Mouse (Mus musculus) stomach, postnatal 0 days (tissue): ENCODE results near the gene Akap6. TPM values are rescaled to one million over a fixed set of nuclear protein-coding genes. Genes with fewer than 3 reads are reported as not detected.

Experiments
- ATAC-seq: fragments of 200-750 bp; cut with Nextera tagmentation; 2 replicates; pipeline ENCODE4 v1.8.0; 2017; ENCODE audit not compliant: low FRiP score, low TSS enrichment
- DNase-seq: peaks from one replicate; pipeline ENCODE4 v3.0.0-alpha.2; 2016; ENCODE audit warnings: low spot score
- H3K27ac ChIP-seq: fragments of 300-500 bp; sonication (generic); replicated peaks from 2 replicates; pipeline ENCODE4 v1.5.1; 2014; ENCODE audit warnings: mild to moderate bottlenecking, control low read depth
- H3K27me3 ChIP-seq: fragments of 300-500 bp; sonication (generic); 2 replicates; pipeline ENCODE4 v1.6.1; 2014; ENCODE audit warnings: low read length; ENCODE audit not compliant: control insufficient read depth, insufficient read depth
- H3K36me3 ChIP-seq: fragments of 300-500 bp; sonication (generic); 2 replicates; pipeline ENCODE4 v1.6.1; 2014; ENCODE audit warnings: low read length, mixed read lengths; ENCODE audit not compliant: control insufficient read depth, insufficient read depth
- H3K4me1 ChIP-seq: fragments of 300-500 bp; sonication (generic); replicated peaks from 2 replicates; pipeline ENCODE4 v1.6.1; 2014; ENCODE audit warnings: antibody characterized with exemption; ENCODE audit not compliant: control insufficient read depth, insufficient read depth
- H3K4me2 ChIP-seq: fragments of 300-500 bp; sonication (generic); replicated peaks from 2 replicates; pipeline ENCODE4 v1.6.1; 2014; ENCODE audit warnings: low read depth, mild to moderate bottlenecking, control low read depth, moderate library complexity
- H3K4me3 ChIP-seq: fragments of 300-500 bp; sonication (generic); 2 replicates; pipeline ENCODE4 v1.5.1; 2014; ENCODE audit warnings: low read depth, low read length, control low read depth
- H3K9ac ChIP-seq: fragments of 300-500 bp; sonication (generic); 2 replicates; pipeline ENCODE4 v1.6.1; 2014; ENCODE audit warnings: mild to moderate bottlenecking, low read length, control low read depth, mixed read lengths
- H3K9me3 ChIP-seq: fragments of 300-500 bp; sonication (generic); 2 replicates; pipeline ENCODE4 v1.6.1; 2016; ENCODE audit warnings: low read length; ENCODE audit not compliant: control insufficient read depth
- CTCF ChIP-seq: IDR thresholded peaks from 2 replicates; pipeline ENCODE4 v1.5.1; 2016; ENCODE audit warnings: antibody characterized with exemption, low read depth, mild to moderate bottlenecking, moderate library complexity
- EP300 ChIP-seq: optimal IDR thresholded peaks from 2 replicates; pipeline ENCODE3; 2016; ENCODE audit warnings: antibody characterized with exemption
- WGBS: fragments of 180-500 bp; shearing (Covaris S2); extraction: QIAGEN DNeasy Blood & Tissue Kit; methylation state at CpG from one replicate; pipeline ENCODE4 v1.1.7; 2014; 5-methylcytosine and 5-hydroxymethylcytosine counted together
- polyA plus RNA-seq: library from polyadenylated mRNA; unstranded; fragments of >200 nt; fragmentation: Nextera tagmentation; extraction: Ambion mirVana; gene quantifications from 2 replicates; pipeline ENCODE4 v1.2.1, GENCODE M21; 2015

Gene Akap6
- polyA plus RNA-seq, 1 experiment from 2014 or later: 0.76 TPM

- no peaks in the 10 kb centered on the region for H3K4me1 ChIP-seq
- H3K27me3 ChIP-seq: no peaks in the 10 kb centered on the region
- no peak for ATAC-seq
- H3K4me2 ChIP-seq: no peak overlapping the region
- 53% methylated on average over 7 of the region's 7 CpGs for WGBS
- H3K36me3 ChIP-seq: no peaks in the 10 kb centered on the region
- no peaks in the 10 kb centered on the region for H3K9me3 ChIP-seq
- H3K9ac ChIP-seq: no peak overlapping the region
- no peak overlapping the region for H3K4me3 ChIP-seq
- TF ChIP-seq CTCF (no peak), EP300 (no peak)
- DNase-seq: no peak
- H3K27ac ChIP-seq: no peak overlapping the region
Measured at GRCm38 (mm10) chr12:52944274-52944673, 245.1 kb downstream of the Akap6 start.

DNA sequence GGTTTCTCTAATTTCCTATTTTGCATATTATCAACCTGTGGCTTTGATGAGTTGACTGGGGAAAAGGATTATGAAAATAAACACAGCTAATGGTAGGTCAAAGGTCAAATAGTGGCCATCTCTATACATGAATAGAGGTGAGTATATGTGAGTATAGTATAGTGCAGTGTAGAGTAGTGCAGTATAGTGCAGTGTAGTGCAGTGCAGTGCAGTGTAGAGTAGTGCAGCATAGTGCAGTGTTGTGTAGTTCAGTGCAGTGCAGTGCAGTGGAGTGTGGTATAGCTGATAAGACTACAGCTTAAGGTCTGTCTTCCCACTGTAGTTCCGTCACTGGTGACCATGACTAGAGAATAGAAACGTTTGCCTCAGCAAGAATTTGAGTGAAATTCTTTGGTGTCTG, 245.8 kb downstream of the Akap6 start:
- Histone ChIP-seq H3K4me1 (no peaks in the 10 kb centered on the region), H3K27me3 (no peaks in the 10 kb centered on the region), H3K9ac (no peak overlapping the region), H3K9me3 (no peaks in the 10 kb centered on the region), H3K4me3 (no peak overlapping the region), H3K4me2 (no peak overlapping the region), H3K36me3 (no peaks in the 10 kb centered on the region), H3K27ac (no peak overlapping the region)
- ATAC-seq (no peak), DNase-seq (no peak)
- WGBS: 83% methylated on average over 2 of the region's 2 CpGs
- TF ChIP-seq EP300 (no peak), CTCF (no peak)

DNA sequence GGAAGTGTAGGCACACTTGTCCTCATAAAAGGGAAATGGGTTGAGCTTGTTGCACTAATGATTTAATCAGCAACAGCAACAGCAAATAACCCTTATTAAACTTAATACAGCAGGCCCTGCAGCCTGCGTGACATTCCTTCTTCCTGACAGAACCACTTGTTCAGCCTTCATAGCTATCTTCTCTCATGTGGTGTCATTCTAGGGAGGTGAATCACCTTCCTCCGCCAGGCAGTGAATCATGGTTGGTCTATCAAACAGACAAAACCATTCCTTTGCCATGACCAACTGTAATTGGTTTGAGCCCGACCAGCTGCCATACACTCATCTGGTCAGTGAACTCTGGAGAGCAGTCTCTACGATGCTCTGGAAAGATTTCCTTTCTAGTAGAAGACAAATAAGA, 251.5 kb downstream of the Akap6 start:
- H3K4me1 ChIP-seq: no peaks in the 10 kb centered on the region
- H3K36me3 ChIP-seq: no peaks in the 10 kb centered on the region
- no peak overlapping the region for H3K4me2 ChIP-seq
- DNase-seq (no peak), ATAC-seq (no peak)
- no peaks in the 10 kb centered on the region for H3K9me3 ChIP-seq
- no peak overlapping the region for H3K9ac ChIP-seq
- WGBS: 58% methylated on average over 4 of the region's 4 CpGs
- H3K27me3 ChIP-seq: no peaks in the 10 kb centered on the region
- no peak for TF ChIP-seq EP300
- no peak for TF ChIP-seq CTCF
- no peak overlapping the region for H3K27ac ChIP-seq
- no peak overlapping the region for H3K4me3 ChIP-seq

GRCm38 (mm10) chr12:52957587-52957986, 258.4 kb downstream of the Akap6 start:
- Histone ChIP-seq H3K27me3 (no peaks in the 10 kb centered on the region), H3K9me3 (no peaks in the 10 kb centered on the region), H3K27ac (no peak overlapping the region), H3K4me1 (no peaks in the 10 kb centered on the region), H3K4me2 (no peak overlapping the region), H3K9ac (no peak overlapping the region), H3K4me3 (no peak overlapping the region), H3K36me3 (no peaks in the 10 kb centered on the region)
- 75% methylated on average over 3 of the region's 3 CpGs for WGBS
- TF ChIP-seq CTCF: no peak
- no peak for TF ChIP-seq EP300
- ATAC-seq (no peak), DNase-seq (no peak)

GRCm38 (mm10) chr12:52957994-52958393, 258.8 kb downstream of the Akap6 start:
- 61% methylated on average over 3 of the region's 3 CpGs for WGBS
- ATAC-seq (no peak), DNase-seq (no peak)
- no peak for TF ChIP-seq CTCF
- TF ChIP-seq EP300: no peak
- Histone ChIP-seq H3K9me3 (no peaks in the 10 kb centered on the region), H3K4me3 (no peak overlapping the region), H3K27ac (no peak overlapping the region), H3K36me3 (no peaks in the 10 kb centered on the region), H3K4me1 (no peaks in the 10 kb centered on the region), H3K27me3 (no peaks in the 10 kb centered on the region), H3K9ac (no peak overlapping the region), H3K4me2 (no peak overlapping the region)

DNA sequence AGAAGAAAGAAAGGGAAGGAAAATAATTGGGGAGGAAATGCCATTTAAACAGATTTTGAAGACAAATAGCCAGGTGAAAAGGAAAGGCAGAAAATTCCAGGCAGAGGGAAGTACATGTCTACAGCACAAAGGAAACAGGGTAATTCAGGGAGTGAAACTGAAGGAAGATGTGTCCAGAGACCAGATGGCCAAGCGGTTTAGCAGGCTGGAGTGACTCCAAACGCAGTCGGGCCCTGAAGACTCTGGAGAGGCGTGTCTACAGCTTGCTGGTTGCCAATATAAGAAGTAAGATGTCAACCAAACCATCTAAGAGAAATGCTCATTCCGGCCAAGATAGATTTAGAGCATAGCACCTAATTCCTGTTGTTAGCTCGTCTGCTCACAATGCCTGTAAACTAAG, 292.6 kb downstream of the Akap6 start:
- Histone ChIP-seq H3K4me1 (no peaks in the 10 kb centered on the region), H3K4me3 (no peak overlapping the region), H3K4me2 (no peak overlapping the region), H3K36me3 (no peaks in the 10 kb centered on the region), H3K27me3 (no peaks in the 10 kb centered on the region), H3K9ac (no peak overlapping the region), H3K9me3 (no peaks in the 10 kb centered on the region), H3K27ac (no peak overlapping the region)
- no peak for DNase-seq
- ATAC-seq: no peak
- TF ChIP-seq EP300 (no peak), CTCF (no peak)
- WGBS: 62% methylated on average over 6 of the region's 6 CpGs
